Mouse (Mus musculus) gastrocnemius, postnatal 10 days (tissue): Measurements from ENCODE around the gene Hdac11. TPM values are rescaled to one million over a fixed set of nuclear protein-coding genes. Genes with fewer than 3 reads are reported as not detected.

Experiments used
- DNase-seq: peaks from one replicate; pipeline ENCODE4 v3.0.0; 2021; ENCODE audit warnings: mixed read lengths
- total RNA-seq, 2 experiments: library from RNA; stranded (reverse); gene quantifications; 2 replicates each; pipeline ENCODE4 v1.2.3; 2021

Gene Hdac11
- total RNA-seq, 2 experiments from 2014 or later: 14.1 to 17.2 TPM

- DNase-seq: no peak
Measured at GRCm38 (mm10) chr6:91137343-91137956, 19.0 kb upstream of the Hdac11 start.

GRCm38 (mm10) chr6:91139846-91140245 lies 16.6 kb upstream of the Hdac11 start:
- peak; percentile 86 for DNase-seq

GRCm38 (mm10) chr6:91145056-91145455 lies 11.4 kb upstream of the Hdac11 start:
- no peak for DNase-seq

- no peak for DNase-seq
Measured at GRCm38 (mm10) chr6:91145572-91145971, 10.9 kb upstream of the Hdac11 start.

GRCm38 (mm10) chr6:91146443-91147151 lies 9.9 kb upstream of the Hdac11 start:
- no peak for DNase-seq

- DNase-seq: no peak
Measured at GRCm38 (mm10) chr6:91147152-91147770, 9.2 kb upstream of the Hdac11 start.

- DNase-seq: no peak
Measured at GRCm38 (mm10) chr6:91152892-91153548, 3.4 kb upstream of the Hdac11 start.

GRCm38 (mm10) chr6:91153549-91154064 lies 2.9 kb upstream of the Hdac11 start:
- no peak for DNase-seq

- no peak for DNase-seq
Measured at GRCm38 (mm10) chr6:91154685-91155084, 1.8 kb upstream of the Hdac11 start.

GRCm38 (mm10) chr6:91155286-91155685 lies 1.2 kb upstream of the Hdac11 start:
- DNase-seq: no peak

GRCm38 (mm10) chr6:91156062-91156461 lies 403 bp upstream of the Hdac11 start:
- DNase-seq: no peak

GRCm38 (mm10) chr6:91157237-91157570 lies 739 bp downstream of the Hdac11 start:
- DNase-seq: no peak

- no peak for DNase-seq
Measured at GRCm38 (mm10) chr6:91159047-91159446, 2.6 kb downstream of the Hdac11 start.

- DNase-seq: peak; percentile 57
Measured at GRCm38 (mm10) chr6:91160399-91160798, 3.9 kb downstream of the Hdac11 start.

GRCm38 (mm10) chr6:91160976-91161375 lies 4.5 kb downstream of the Hdac11 start:
- no peak for DNase-seq

GRCm38 (mm10) chr6:91161506-91162235 lies 5.2 kb downstream of the Hdac11 start:
- no peak for DNase-seq

- DNase-seq: no peak
Measured at GRCm38 (mm10) chr6:91162314-91162713, 5.8 kb downstream of the Hdac11 start.

GRCm38 (mm10) chr6:91163195-91163911 lies 6.9 kb downstream of the Hdac11 start:
- DNase-seq: no peak

GRCm38 (mm10) chr6:91164584-91164983 lies 8.1 kb downstream of the Hdac11 start:
- no peak for DNase-seq

GRCm38 (mm10) chr6:91165210-91165609 lies 8.7 kb downstream of the Hdac11 start:
- peak; percentile 76 for DNase-seq

GRCm38 (mm10) chr6:91167828-91168227 lies 11.4 kb downstream of the Hdac11 start:
- DNase-seq: no peak
